Mouse (Mus musculus) intestine, embryonic 15.5 days (tissue): ENCODE measurements at regions not wholly inside any gene's neighbourhood (a gene's known extent, or its start where the extent isn't known, plus 50 kb on each side); places are given as distances from the start of the nearest gene placed in this dataset.
"Not testable (repeated sequence)": the region's sequence is repeated elsewhere in the genome, so short reads cannot be mapped to it uniquely, and the experiment has no call there.

Source experiments
- ATAC-seq: fragments of 200-750 bp; cut with Nextera tagmentation; 2 replicates; pipeline ENCODE4 v1.8.0; 2017; ENCODE audit warnings: moderate TSS enrichment, moderate library complexity
- H3K27ac ChIP-seq: fragments of 300-500 bp; sonication (generic); 2 replicates; pipeline ENCODE4 v1.5.1; 2015; ENCODE audit warnings: mild to moderate bottlenecking, inconsistent platforms
- H3K27me3 ChIP-seq: fragments of 300-500 bp; sonication (generic); replicated peaks from 2 replicates; pipeline ENCODE4 v1.6.1; 2015; ENCODE audit warnings: inconsistent platforms
- H3K36me3 ChIP-seq: fragments of 300-500 bp; sonication (generic); 2 replicates; pipeline ENCODE4 v1.6.1; 2015; ENCODE audit warnings: inconsistent platforms
- H3K4me1 ChIP-seq: fragments of 300-500 bp; sonication (generic); replicated peaks from 2 replicates; pipeline ENCODE4 v1.6.1; 2015; ENCODE audit warnings: inconsistent platforms
- H3K4me2 ChIP-seq: fragments of 300-500 bp; sonication (generic); replicated peaks from 2 replicates; pipeline ENCODE4 v1.6.1; 2015; ENCODE audit warnings: mild to moderate bottlenecking, inconsistent platforms
- H3K4me3 ChIP-seq: fragments of 300-500 bp; sonication (generic); replicated peaks from 2 replicates; pipeline ENCODE4 v1.5.1; 2015; ENCODE audit warnings: inconsistent platforms
- H3K9ac ChIP-seq: fragments of 300-500 bp; sonication (generic); 2 replicates; pipeline ENCODE4 v1.6.1; 2015; ENCODE audit warnings: inconsistent platforms
- H3K9me3 ChIP-seq: fragments of 300-500 bp; sonication (generic); 2 replicates; pipeline ENCODE4 v1.6.1; 2016; ENCODE audit warnings: inconsistent platforms
- WGBS: fragments of 180-500 bp; shearing (Covaris S2); methylation state at CpG from one replicate; pipeline ENCODE4 v1.1.7; 2015; 5-methylcytosine and 5-hydroxymethylcytosine counted together

DNA sequence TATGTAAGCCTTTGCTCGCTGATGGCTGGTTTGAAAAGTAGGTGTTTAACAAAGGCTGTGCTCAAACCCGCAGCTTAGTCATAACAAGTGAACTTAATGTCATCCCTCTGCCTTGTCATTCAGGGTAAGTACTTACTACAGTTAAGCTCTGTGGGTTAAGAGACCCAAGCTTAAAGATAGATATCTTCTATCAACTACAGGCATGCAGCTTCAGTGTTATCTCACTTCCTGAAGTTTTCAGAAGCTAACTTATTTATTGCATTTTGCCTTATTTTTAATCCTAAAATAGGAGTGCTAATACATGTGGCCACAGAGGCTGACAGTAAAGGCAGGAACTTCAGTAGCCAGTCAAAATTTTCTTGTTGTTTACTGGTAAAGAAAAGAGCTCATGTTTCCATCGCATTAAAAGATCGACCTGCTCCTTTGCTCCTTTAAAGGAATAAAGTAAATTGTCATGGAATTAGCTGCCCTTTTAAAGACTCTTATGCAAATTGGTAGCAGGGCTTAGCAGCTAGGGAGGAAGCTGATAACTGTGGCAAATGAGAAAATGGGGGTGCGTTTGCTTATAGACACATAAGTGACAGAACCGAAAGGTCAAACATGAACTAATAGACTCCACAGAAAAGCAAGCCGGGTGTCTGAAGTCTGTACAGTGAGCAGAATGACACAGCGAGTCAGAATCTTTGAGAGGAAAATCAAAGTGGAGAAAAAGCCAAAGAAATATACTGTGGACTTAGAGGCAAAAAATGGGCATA lies 55.9 kb upstream of the Inpp4b start:
- ATAC-seq, result no peak

DNA sequence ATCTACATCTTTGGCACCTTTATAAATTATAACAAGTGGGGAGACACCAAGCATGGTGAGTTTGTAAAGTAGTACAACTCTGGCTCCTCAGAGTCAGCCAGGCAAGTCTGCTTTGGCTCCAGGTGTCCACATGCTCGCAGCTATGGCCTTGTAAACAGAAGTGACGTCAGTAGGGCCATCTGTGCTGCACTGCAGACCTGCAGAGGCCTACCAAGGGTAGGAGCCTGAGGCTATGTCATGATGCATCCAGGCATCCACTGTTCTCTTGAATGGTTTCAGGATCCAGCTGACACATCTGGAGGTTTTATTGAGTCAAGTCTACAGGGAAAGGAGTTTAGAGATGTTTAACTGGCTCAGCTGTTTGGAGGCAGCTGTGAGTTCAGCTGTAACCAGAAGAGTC lies 82.3 kb upstream of the Inpp4b start:
- no peaks in the 10 kb centered on the region for H3K4me1 ChIP-seq
- no peak for ATAC-seq
- H3K4me2 ChIP-seq, result no peak overlapping the region
- H3K9ac ChIP-seq, result no peak overlapping the region
- 48% methylated on average over 2 of the region's 2 CpGs for WGBS
- H3K9me3 ChIP-seq, result no peaks in the 10 kb centered on the region
- no peak overlapping the region for H3K27ac ChIP-seq
- no peak overlapping the region for H3K4me3 ChIP-seq
- no peaks in the 10 kb centered on the region for H3K36me3 ChIP-seq
- H3K27me3 ChIP-seq, result no peaks in the 10 kb centered on the region

More for the DNA sequence above, 55.9 kb upstream of the Inpp4b start:
- Histone ChIP-seq H3K4me3 (no peak overlapping the region), H3K9me3 (no peaks in the 10 kb centered on the region), H3K4me2 (no peak overlapping the region), H3K27ac (no peak overlapping the region), H3K36me3 (no peaks in the 10 kb centered on the region), H3K4me1 (no peaks in the 10 kb centered on the region), H3K9ac (no peak overlapping the region), H3K27me3 (no peaks in the 10 kb centered on the region)
- WGBS, result 63% methylated on average over 8 of the region's 8 CpGs

DNA sequence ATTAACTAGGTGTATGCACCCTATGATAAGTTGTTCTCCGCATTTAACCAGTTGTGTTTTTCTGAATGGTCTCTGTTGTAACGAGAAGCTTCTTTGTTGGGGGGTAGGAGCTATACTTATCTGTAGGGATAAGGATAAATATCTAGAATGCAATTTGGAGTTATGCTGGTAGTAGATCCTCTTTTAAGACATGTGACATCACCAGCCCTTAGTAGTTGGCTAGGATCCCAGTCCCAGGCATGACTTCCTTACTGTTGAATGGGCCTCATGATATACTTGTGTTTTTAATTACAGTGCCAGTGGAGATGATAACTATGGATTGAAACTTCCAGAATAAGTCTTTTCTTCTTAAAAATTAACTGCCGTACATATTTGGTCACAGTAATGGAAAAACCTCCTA lies 118.5 kb upstream of the Inpp4b start:
- no peaks in the 10 kb centered on the region for H3K9me3 ChIP-seq
- 90% methylated on average over 3 of the region's 3 CpGs for WGBS
- no peak for ATAC-seq
- H3K36me3 ChIP-seq, result no peaks in the 10 kb centered on the region
- no peak overlapping the region for H3K27ac ChIP-seq
- no peak overlapping the region for H3K4me2 ChIP-seq
- no peaks in the 10 kb centered on the region for H3K27me3 ChIP-seq
- H3K4me1 ChIP-seq, result no peaks in the 10 kb centered on the region
- H3K4me3 ChIP-seq, result no peak overlapping the region
- no peak overlapping the region for H3K9ac ChIP-seq

DNA sequence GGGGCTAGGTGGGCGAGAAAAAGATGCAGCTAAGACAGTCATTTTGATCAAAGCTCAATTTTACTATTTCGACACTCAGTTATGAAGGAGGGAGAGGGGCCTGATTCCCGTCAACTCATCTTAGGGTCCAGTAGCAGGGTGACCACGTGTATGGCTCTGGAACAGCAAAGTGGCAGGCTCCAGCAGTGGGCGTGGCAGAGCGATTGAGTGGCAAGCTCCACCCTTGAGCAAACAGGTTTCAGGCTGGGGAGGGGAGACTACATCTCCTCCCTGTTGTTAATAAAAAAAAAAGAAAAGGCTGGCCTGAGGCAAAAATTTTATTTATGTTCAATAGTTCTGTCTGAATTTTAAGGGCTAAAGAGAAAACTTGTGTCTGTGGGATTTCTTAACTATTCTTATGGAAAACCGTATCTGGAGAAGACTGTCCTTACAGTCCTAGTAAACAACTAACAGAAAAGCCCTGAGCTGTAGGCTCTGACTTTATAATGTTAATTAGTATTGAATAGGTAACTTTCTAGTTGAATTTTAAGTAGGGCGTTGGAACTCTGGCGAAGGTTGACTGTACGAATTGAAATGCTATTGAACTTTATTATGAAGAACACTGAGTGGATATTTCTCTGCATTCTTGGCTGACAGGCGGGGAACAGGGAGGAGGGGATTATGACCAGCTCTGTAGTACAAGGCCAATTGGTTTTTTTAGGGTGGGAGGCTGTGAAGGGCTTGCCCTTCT lies 155.1 kb upstream of the Inpp4b start:
- not testable (repeated sequence) for H3K9ac ChIP-seq, ATAC-seq, H3K4me1 ChIP-seq, H3K4me2 ChIP-seq, H3K9me3 ChIP-seq, H3K36me3 ChIP-seq, H3K27me3 ChIP-seq, H3K4me3 ChIP-seq, H3K27ac ChIP-seq
- WGBS, result 74% methylated on average over 11 of the region's 11 CpGs

DNA sequence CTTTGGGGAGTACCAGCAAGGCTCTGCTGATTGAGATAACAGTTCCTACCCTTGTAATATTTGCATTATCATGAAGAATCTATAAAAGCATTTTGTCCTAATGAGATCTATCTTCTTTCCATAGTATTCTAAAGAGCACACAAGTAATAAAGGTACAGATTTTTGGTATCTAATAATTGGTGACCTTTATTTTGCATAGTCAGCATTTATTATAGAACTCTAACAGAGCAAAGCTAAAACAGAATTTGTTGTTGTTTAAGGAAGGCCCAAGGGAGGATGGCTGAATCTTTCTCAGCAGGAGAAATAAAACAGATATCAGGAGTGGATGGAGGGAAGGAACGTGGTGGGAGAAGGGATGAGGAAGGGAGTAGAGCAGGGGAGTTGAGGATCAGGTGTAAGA lies 160.8 kb upstream of the Usp38 start:
- Histone ChIP-seq H3K27ac (no peak overlapping the region), H3K4me2 (no peak overlapping the region), H3K9ac (no peak overlapping the region), H3K4me1 (no peaks in the 10 kb centered on the region), H3K36me3 (no peaks in the 10 kb centered on the region), H3K4me3 (no peak overlapping the region), H3K9me3 (no peaks in the 10 kb centered on the region), H3K27me3 (no peaks in the 10 kb centered on the region)
- no peak for ATAC-seq
- 58% methylated on average over 1 of the region's 1 CpGs for WGBS

DNA sequence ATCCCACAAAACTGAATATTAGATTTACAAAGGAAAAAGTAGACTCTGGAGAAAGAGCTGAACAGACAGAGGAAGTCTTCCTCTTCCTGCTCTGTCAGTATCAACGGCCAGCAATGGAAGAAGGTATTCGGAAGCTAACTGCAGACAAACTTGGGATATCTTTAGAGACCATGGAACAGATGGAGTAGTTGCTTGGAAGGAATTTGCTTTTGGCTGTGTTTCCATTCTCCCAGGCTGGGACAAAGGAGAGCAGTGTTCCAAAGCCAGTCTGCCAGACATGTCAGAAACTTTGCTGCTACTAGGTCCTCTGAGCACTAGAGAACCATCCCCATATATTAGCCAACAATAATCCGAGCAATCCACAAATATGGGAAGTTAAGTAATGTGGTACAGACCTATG lies 132.5 kb upstream of the Usp38 start:
- H3K4me1 ChIP-seq, result no peaks in the 10 kb centered on the region
- no peak overlapping the region for H3K4me3 ChIP-seq
- no peaks in the 10 kb centered on the region for H3K9me3 ChIP-seq
- H3K9ac ChIP-seq, result no peak overlapping the region
- no peaks in the 10 kb centered on the region for H3K27me3 ChIP-seq
- H3K27ac ChIP-seq, result no peak overlapping the region
- H3K36me3 ChIP-seq, result no peaks in the 10 kb centered on the region
- H3K4me2 ChIP-seq, result no peak overlapping the region
- WGBS, result 85% methylated on average over 3 of the region's 3 CpGs
- ATAC-seq, result no peak

DNA sequence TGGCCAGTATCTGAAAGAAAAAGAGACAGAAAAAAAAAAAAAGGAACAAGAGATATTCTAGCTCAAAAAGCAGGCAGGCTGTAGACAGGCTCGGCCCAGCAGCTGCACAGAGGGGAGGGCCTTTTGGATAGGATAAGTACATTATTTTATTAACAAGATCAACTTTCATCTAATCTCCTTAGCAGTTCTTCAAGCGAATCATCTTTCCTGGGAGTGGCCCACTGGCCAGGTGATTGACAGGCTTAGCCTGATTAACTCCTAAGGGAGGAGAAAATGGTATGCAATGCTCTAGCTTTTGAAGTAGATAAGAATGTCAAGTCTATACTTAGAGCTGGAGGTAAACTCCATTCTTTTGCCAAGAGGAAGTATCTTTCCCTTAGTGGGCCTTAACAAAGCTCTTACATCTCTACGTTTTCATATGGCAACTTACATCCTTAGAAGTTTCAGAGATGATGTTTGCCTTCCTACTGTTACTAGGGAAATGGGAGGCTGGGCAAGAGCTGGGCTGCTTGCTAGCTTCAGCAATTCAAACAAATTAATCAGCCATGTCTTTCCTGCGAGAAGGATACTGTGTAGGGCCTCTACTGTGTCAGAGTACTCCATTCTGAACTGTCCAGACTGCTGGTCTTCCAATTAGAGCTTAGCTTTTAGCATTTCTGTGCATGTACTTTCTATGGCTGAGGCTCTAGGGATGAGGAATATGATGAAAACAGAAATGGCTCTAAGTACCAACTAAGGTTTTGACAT lies 92.2 kb upstream of the Usp38 start:
- H3K9me3 ChIP-seq, result no peaks in the 10 kb centered on the region
- H3K4me2 ChIP-seq, result no peak overlapping the region
- no peaks in the 10 kb centered on the region for H3K4me1 ChIP-seq
- WGBS, result 49% methylated on average over 4 of the region's 4 CpGs
- no peaks in the 10 kb centered on the region for H3K36me3 ChIP-seq
- ATAC-seq, result no peak
- no peaks in the 10 kb centered on the region for H3K27me3 ChIP-seq
- no peak overlapping the region for H3K4me3 ChIP-seq
- H3K9ac ChIP-seq, result no peak overlapping the region
- H3K27ac ChIP-seq, result no peak overlapping the region

DNA sequence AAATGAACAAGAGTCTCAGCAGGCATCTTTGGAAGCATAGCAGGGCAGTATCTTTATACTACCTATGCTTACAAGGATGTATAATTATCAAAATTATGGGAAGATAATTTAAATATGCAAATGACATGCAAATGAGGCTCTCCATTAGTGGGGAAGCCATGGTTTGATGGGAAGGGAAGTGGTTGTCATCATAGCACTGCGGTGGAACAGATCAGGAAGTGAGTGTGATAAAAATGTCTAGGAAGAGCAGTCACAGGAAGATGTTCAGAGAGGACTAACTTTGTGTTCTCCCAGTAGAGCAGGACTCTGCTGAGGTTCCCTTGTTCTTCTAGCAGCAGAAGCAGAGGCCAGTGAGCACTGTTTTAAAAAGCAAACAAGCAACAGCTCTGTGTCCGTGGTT lies 84.2 kb upstream of the Usp38 start:
- no peaks in the 10 kb centered on the region for H3K27me3 ChIP-seq
- ATAC-seq, result no peak
- 50% methylated on average over 2 of the region's 2 CpGs for WGBS
- no peaks in the 10 kb centered on the region for H3K36me3 ChIP-seq
- no peaks in the 10 kb centered on the region for H3K9me3 ChIP-seq
- no peak overlapping the region for H3K4me2 ChIP-seq
- H3K4me1 ChIP-seq, result no peaks in the 10 kb centered on the region
- H3K27ac ChIP-seq, result no peak overlapping the region
- no peak overlapping the region for H3K9ac ChIP-seq
- no peak overlapping the region for H3K4me3 ChIP-seq

DNA sequence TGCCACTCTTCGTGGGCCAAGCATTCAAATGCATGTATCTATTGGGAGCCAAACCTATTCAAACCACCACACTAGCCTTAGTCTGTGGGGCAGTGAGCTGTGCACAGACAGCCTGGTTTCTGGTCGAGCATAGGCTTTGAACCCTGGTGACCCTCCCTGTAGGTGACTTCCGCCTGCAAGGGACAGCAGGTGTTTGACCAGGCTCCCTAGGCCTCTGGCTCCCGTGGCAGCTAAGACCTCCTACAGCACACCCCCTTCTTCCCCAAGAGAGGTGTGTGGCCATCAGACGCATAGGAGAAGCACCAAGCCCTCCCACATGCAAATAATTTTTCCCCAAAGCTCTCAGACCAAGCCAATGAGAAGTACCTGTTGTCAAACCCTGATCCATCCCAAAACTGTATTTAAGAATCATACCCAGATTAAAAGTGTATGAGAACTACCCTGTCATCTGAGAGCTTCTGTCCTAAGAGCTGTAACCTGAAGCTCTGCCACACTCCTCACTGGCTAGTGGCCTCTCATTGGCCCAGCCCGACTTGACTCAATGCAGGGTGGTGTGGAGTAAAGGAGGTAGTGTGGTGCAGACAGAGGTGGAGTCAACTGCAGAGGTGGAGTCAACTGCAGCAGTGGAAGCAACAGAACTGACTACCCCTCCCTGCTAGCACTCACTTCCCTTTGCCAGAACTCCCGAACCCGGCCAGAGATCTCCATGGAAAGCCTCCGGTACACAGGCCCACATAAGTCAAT lies 82.5 kb upstream of the Usp38 start:
- WGBS, result 45% methylated on average over 9 of the region's 9 CpGs
- Histone ChIP-seq H3K4me1 (no peaks in the 10 kb centered on the region), H3K4me2 (no peak overlapping the region), H3K27ac (no peak overlapping the region), H3K36me3 (no peaks in the 10 kb centered on the region), H3K9me3 (no peaks in the 10 kb centered on the region), H3K27me3 (no peaks in the 10 kb centered on the region), H3K9ac (no peak overlapping the region), H3K4me3 (no peak overlapping the region)
- no peak for ATAC-seq

DNA sequence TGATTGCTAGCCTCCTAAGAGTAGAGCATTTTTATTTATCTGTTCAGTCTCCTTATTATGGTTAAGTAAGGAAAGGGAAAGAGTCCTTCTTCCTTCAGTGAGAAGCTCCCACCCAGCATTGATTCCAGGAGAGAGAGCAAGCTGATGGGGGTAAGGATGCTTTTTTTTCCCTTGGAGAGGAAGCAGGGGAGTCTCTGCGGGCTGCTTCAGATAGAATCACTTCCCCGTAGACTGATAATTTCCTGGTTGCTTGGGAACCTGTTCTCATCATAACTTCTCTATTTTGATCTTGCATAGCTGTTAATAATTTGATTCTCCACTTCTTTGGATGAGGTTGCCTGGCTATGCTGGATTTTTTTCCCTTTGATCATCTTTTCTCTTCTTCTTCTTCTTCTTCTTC lies 80.5 kb upstream of the Usp38 start:
- Histone ChIP-seq H3K27me3 (no peaks in the 10 kb centered on the region), H3K4me1 (no peaks in the 10 kb centered on the region), H3K4me3 (no peak overlapping the region), H3K4me2 (no peak overlapping the region), H3K27ac (no peak overlapping the region), H3K9me3 (no peaks in the 10 kb centered on the region), H3K36me3 (no peaks in the 10 kb centered on the region), H3K9ac (no peak overlapping the region)
- 74% methylated on average over 2 of the region's 2 CpGs for WGBS
- no peak for ATAC-seq

DNA sequence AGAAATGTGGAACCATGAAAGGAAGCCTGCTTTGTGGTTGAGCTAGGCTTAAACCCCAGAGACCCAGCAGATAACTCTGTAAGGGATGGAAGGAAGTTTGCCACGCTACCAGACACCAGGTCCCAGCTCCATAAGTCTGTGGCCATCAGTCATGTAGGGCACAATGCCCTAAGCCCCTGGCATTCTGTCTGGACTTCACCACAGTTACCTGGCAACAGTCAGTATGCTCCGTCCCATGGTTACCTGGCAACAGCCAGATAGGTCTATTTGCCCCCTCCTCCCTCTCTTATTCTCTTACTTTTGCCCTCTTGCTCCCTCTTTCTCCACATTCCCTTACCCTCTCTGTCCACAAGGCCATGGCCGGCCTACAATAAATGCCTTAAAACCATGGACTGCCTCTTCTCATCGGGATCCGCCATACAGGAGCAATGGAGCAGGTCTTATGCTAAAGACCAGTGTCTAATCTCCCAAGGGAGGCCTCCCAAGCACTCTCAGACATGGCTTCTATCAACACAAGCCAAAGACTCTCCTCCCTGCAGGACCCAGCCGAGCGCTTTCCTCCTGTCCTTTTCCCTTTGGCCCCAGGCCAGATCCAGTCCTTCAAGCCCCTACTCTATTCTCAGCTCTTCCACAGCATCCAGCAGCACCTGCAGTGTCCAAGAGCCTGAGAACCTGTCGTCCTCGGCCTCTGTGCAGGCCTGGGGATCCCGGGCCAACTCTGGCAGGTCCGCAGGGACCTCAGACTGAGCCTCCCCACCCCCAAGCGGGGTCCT lies 66.3 kb upstream of the Usp38 start:
- no peak overlapping the region for H3K4me3 ChIP-seq
- H3K27me3 ChIP-seq, result no peaks in the 10 kb centered on the region
- ATAC-seq, result no peak
- no peak overlapping the region for H3K27ac ChIP-seq
- no peaks in the 10 kb centered on the region for H3K4me1 ChIP-seq
- no peak overlapping the region for H3K9ac ChIP-seq
- WGBS, result 68% methylated on average over 12 of the region's 12 CpGs
- no peak overlapping the region for H3K4me2 ChIP-seq
- no peaks in the 10 kb centered on the region for H3K36me3 ChIP-seq
- H3K9me3 ChIP-seq, result no peaks in the 10 kb centered on the region
